Mouse (Mus musculus) MEL (cell line): Measurements from ENCODE around the gene Olfr533. TPM values are rescaled to one million over a fixed set of nuclear protein-coding genes. Genes with fewer than 3 reads are reported as not detected.
"Not testable (repeated sequence)": the region's sequence is repeated elsewhere in the genome, so short reads cannot be mapped to it uniquely, and the experiment has no call there.

Source experiments
- DNase-seq: peaks from one replicate; pipeline ENCODE4 v3.0.0; 2011; ENCODE audit warnings: low read depth, low spot score
- H3K27ac ChIP-seq: 2 replicates; pipeline ENCODE4 v1.5.1; 2012; ENCODE audit warnings: low read depth, mild to moderate bottlenecking, control low read depth, low read length, moderate library complexity; ENCODE audit not compliant: control insufficient read depth
- H3K27me3 ChIP-seq, 2 experiments: fragments of 150-350 bp in 1 of 2; sonication (generic) in 1 of 2; 2 replicates each; pipeline ENCODE4 v1.6.1; 2012; ENCODE audit warnings: low read length in 2 of 2, mild to moderate bottlenecking in 2 of 2, improper control_type of control experiment in 1 of 2, moderate library complexity in 1 of 2; ENCODE audit not compliant: insufficient read depth in 2 of 2, control insufficient read depth in 1 of 2
- H3K36me3 ChIP-seq, 2 experiments: 2 replicates each; pipeline ENCODE4 v1.6.1; 2012 to 2014; ENCODE audit warnings: low read length in 2 of 2, improper control_type of control experiment in 1 of 2, inconsistent platforms in 1 of 2, mild to moderate bottlenecking in 1 of 2; ENCODE audit not compliant: insufficient read depth in 2 of 2, control insufficient read depth in 1 of 2
- H3K4me1 ChIP-seq, 2 experiments: fragments of 150-350 bp in 1 of 2; sonication (generic) in 1 of 2; 2 replicates each; pipeline ENCODE4 v1.6.1; 2012; ENCODE audit warnings: low read length in 2 of 2, improper control_type of control experiment in 1 of 2, mild to moderate bottlenecking in 1 of 2; ENCODE audit not compliant: insufficient read depth in 2 of 2, control insufficient read depth in 1 of 2
- H3K4me3 ChIP-seq, 2 experiments: fragments of 150-350 bp in 1 of 2; sonication (generic) in 1 of 2; 2 replicates each; pipeline ENCODE4 v1.5.1; 2012; ENCODE audit warnings: low read depth in 2 of 2, low read length in 2 of 2, mild to moderate bottlenecking in 2 of 2, moderate library complexity in 2 of 2, control low read depth in 1 of 2, improper control_type of control experiment in 1 of 2; ENCODE audit not compliant: control insufficient read depth in 1 of 2, insufficient read depth in 1 of 2
- H3K79me2 ChIP-seq: 2 replicates; pipeline ENCODE4 v1.6.1; 2012; ENCODE audit warnings: mild to moderate bottlenecking, low read length, moderate library complexity; ENCODE audit not compliant: control insufficient read depth, poor library complexity, insufficient read depth
- H3K9ac ChIP-seq: 2 replicates; pipeline ENCODE4 v1.6.1; 2012; ENCODE audit warnings: low read depth, mild to moderate bottlenecking, control low read depth, low read length, moderate library complexity; ENCODE audit not compliant: control insufficient read depth, poor library complexity, severe bottlenecking
- H3K9me3 ChIP-seq: fragments of 150-350 bp; sonication (generic); replicated peaks from 2 replicates; pipeline ENCODE4 v1.6.1; 2012; ENCODE audit warnings: mild to moderate bottlenecking, low read length, improper control_type of control experiment, moderate library complexity; ENCODE audit not compliant: insufficient read depth
- CTCF ChIP-seq, 3 experiments: IDR thresholded peaks in 2 of 3; conservative IDR thresholded peaks in 1 of 3; 2 replicates each; pipeline ENCODE4 v1.5.1; 2011 to 2012; ENCODE audit warnings: low read length in 3 of 3, low read depth in 2 of 3, mild to moderate bottlenecking in 2 of 3, improper control_type of control experiment in 1 of 3, inconsistent platforms in 1 of 3, mixed read lengths in 1 of 3, moderate library complexity in 1 of 3; ENCODE audit not compliant: control insufficient read depth in 1 of 3, insufficient read depth in 1 of 3, poor library complexity in 1 of 3, severe bottlenecking in 1 of 3
- GABPA ChIP-seq: IDR thresholded peaks from 2 replicates; pipeline ENCODE4 v1.6.1; 2012; ENCODE audit warnings: low read depth, mild to moderate bottlenecking, inconsistent platforms, low read length, improper control_type of control experiment, moderate library complexity
- HCFC1 ChIP-seq: IDR thresholded peaks from 2 replicates; pipeline ENCODE4 v1.6.1; 2012; ENCODE audit warnings: low read depth, mild to moderate bottlenecking, inconsistent platforms, low read length, improper control_type of control experiment, moderate library complexity
- KAT2A ChIP-seq: conservative IDR thresholded peaks from 2 replicates; pipeline ENCODE4 v1.6.1; 2012; ENCODE audit warnings: low read depth, low read length, improper control_type of control experiment, inconsistent platforms
- MYB ChIP-seq: IDR thresholded peaks from 2 replicates; pipeline ENCODE4 v1.6.1; 2011; ENCODE audit warnings: mild to moderate bottlenecking, low read depth, low read length, improper control_type of control experiment
- NELFE ChIP-seq: IDR thresholded peaks from 2 replicates; pipeline ENCODE4 v1.6.1; 2011; ENCODE audit warnings: low read depth, low read length, improper control_type of control experiment
- SMC3 ChIP-seq: IDR thresholded peaks from 2 replicates; pipeline ENCODE4 v1.6.1; 2011; ENCODE audit warnings: low read depth, low read length, improper control_type of control experiment
- TCF12 ChIP-seq: IDR thresholded peaks from 2 replicates; pipeline ENCODE4 v1.6.1; 2014; ENCODE audit warnings: low read depth, mild to moderate bottlenecking, inconsistent platforms, low read length, improper control_type of control experiment, moderate library complexity
- USF1 ChIP-seq: IDR thresholded peaks from 2 replicates; pipeline ENCODE4 v1.6.1; 2014; ENCODE audit warnings: low read depth, mild to moderate bottlenecking, inconsistent platforms, low read length, improper control_type of control experiment, moderate library complexity
- ZMIZ1 ChIP-seq: IDR thresholded peaks from 2 replicates; pipeline ENCODE4 v1.6.1; 2012; ENCODE audit warnings: low read depth, mild to moderate bottlenecking, inconsistent platforms, low read length, improper control_type of control experiment, moderate library complexity
- polyA plus RNA-seq, 2 experiments: library from polyadenylated mRNA; stranded (reverse) in 1 of 2; unstranded in 1 of 2; fragments of >175 nt in 1 of 2; fragments of >200 nt in 1 of 2; gene quantifications; 2 replicates each; pipeline versions ENCODE4 v1.2.1 to v1.2.4; 2012; ENCODE audit warnings: low replicate concordance in 2 of 2, low read depth in 1 of 2; ENCODE audit not compliant: insufficient read length in 2 of 2, insufficient read depth in 1 of 2, missing spikeins in 1 of 2
- total RNA-seq: library from RNA; depleted of rRNA; stranded (reverse); fragments of 300-350 nt; gene quantifications from 2 replicates; pipeline ENCODE4 v1.2.3, GENCODE M21; 2012; rRNA removed

Olfr533 gene
- total RNA-seq (not detected in 2 replicates), polyA plus RNA-seq (not detected)

DNA sequence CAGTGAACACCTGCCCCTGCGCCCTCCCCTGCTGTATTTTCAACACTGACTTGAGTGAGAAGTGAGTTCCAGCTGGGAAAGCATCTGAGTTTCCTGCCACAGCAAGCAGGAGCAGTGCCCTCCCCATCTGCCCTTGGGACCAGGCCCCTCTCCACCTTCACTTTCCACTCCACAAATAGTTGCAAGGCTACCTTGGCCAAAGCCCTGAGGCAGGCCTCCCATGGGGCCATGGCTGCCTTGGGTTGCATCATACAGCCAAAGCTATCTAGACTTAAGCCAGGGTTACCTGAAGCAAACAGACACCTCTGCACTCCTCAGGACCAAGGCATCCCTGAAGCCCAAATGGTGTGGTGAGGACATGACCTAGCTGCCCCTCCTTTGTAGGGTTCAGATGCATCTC, at the start of gene Olfr533:
Gene Olfr533 (plus strand): TSS at position 301 of the 400 bp plus-strand sequence.
- not testable (repeated sequence) for H3K4me3 ChIP-seq, DNase-seq, H3K27me3 ChIP-seq, H3K4me1 ChIP-seq, H3K9me3 ChIP-seq, H3K27ac ChIP-seq, H3K36me3 ChIP-seq, H3K79me2 ChIP-seq, H3K9ac ChIP-seq

- no peaks in the 10 kb centered on the region for H3K36me3 ChIP-seq
- H3K27me3 ChIP-seq = no peaks in the 10 kb centered on the region
- no peaks in the 10 kb centered on the region for H3K79me2 ChIP-seq
- H3K27ac ChIP-seq = no peak within 1 kb of the TSS
- H3K9ac ChIP-seq = no peak within 1 kb of the TSS
- no peak for DNase-seq
- H3K4me3 ChIP-seq = no peak within 1 kb of the TSS
- no peaks in the 10 kb centered on the region for H3K4me1 ChIP-seq
- no peaks in the 10 kb centered on the region for H3K9me3 ChIP-seq
- TF ChIP-seq KAT2A (no peak), SMC3 (no peak)
- TF ChIP-seq, all 39 proteins: peak for 0
Measured at GRCm38 (mm10) chr7:140421539-140421938, 41.6 kb upstream of the Olfr533 start, which contains the start of gene Olfr532. Gene Olfr532, minus strand, starts transcription at chr7:140421639.

DNA sequence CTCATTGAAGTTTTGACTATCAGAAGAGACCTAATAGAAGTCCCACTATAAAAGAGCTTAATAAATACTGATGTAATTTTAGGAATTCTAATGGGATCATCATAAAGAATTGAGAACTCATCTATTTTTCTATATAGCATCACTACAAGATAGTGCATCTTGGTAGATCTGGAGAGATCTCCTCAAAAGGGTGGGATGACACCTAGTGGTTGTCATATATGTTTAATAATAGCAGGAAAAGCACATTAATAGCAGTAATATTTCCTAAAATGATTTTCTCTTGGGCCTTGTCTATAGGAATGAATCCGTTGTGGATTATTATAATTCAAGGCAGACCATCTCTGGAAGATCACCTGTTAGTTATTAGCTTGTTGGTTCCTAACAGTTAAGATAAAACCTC, 20.0 kb upstream of the Olfr533 start:
- Histone ChIP-seq H3K36me3 (no peaks in the 10 kb centered on the region), H3K27me3 (no peaks in the 10 kb centered on the region), H3K27ac (no peak overlapping the region), H3K9ac (no peak overlapping the region), H3K4me1 (no peaks in the 10 kb centered on the region), H3K79me2 (no peaks in the 10 kb centered on the region), H3K4me3 (no peak overlapping the region), H3K9me3 (no peaks in the 10 kb centered on the region)
- no peak for DNase-seq
- TF ChIP-seq MYB (no peak), GABPA (no peak), USF1 (no peak), ZMIZ1 (no peak), NELFE (no peak), CTCF (IDR thresholded peaks at IDR 0.05 in 2 of 3, conservative IDR thresholded peaks at IDR 0.05 in 1 of 3; ENCODE audit: control insufficient read depth in 1 of 3, insufficient read depth in 1 of 3, low read depth in 2 of 3, low read length in 3 of 3, poor library complexity in 1 of 3, severe bottlenecking in 1 of 3) (no peak), KAT2A (no peak), HCFC1 (no peak), TCF12 (no peak)
